Mouse (Mus musculus) cerebellum, postnatal 25 days (tissue): ENCODE measurements around the gene Olfr1259.
"Not testable (repeated sequence)": the region's sequence is repeated elsewhere in the genome, so short reads cannot be mapped to it uniquely, and the experiment has no call there.

Source experiments
- DNase-seq, 2 experiments: peaks; one replicate each; pipeline ENCODE4 v3.0.0; 2021; ENCODE audit warnings: mixed read lengths in 2 of 2

The Olfr1259 gene

GRCm38 (mm10) chr2:89948564-89948963 is at the start of gene Olfr1259:
Gene Olfr1259 (minus strand): TSS chr2:89948664.
- no peak for DNase-seq

- DNase-seq = no peak
These were observed 42.5 kb upstream of the Olfr1259 start, which contains the start of gene Olfr1261 for GRCm38 (mm10) chr2:89990921-89991320. Gene Olfr1261 (plus strand): TSS chr2:89991221.

- no peak for DNase-seq
These were observed 29.2 kb upstream of the Olfr1259 start for GRCm38 (mm10) chr2:89977709-89978108.

GRCm38 (mm10) chr2:89974184-89974583 is 25.7 kb upstream of the Olfr1259 start, which contains the start of gene Olfr1260:
Gene Olfr1260 (plus strand): TSS chr2:89974340.
- DNase-seq = no peak

- DNase-seq = no peak
These were observed 21.5 kb downstream of the Olfr1259 start, which contains the start of gene Olfr1258 for GRCm38 (mm10) chr2:89927009-89927408. Gene Olfr1258 (plus strand): TSS chr2:89927309.

GRCm38 (mm10) chr2:89912616-89913015 is 35.8 kb downstream of the Olfr1259 start:
- not testable (repeated sequence) for DNase-seq
